Mouse (Mus musculus): ENCODE data around the gene Tspyl2. TPM values are rescaled to one million over a fixed set of nuclear protein-coding genes. Genes with fewer than 3 reads are reported as not detected.

The Tspyl2 gene
- polyA plus RNA-seq (2015; fragmentation: Nextera tagmentation; extraction: Ambion mirVana) = 3.4 and 3.9 TPM in 2 replicates

DNA sequence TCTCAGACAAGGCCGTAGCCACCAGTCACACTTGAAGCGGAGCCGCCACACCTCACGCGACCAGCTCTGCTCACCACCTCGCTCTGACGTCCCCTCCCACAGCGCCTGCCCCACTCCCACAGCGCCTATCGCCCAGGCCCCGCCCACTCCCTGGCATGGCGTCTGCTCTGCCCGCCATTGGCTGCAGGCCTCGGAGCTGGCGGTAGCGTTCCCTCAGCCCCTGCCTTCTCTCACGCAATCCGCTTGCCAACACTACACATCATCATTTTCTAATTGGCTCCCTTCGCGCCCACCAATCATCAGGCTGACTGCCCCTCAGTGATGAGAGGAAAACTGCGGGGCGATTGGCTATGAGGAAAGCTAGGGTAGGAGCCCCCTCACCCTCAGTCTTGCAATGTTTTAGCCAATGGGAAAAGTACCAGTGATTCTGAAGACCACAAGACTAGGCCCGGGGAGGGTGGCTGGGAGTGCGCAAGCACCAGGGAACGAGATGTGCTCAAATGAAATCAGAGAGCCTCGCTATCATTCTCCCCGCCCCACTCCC lies at the start of gene Tspyl2:
TSS of gene Tspyl2 (minus strand) at position 68 of the 544 bp plus-strand sequence.
- Histone ChIP-seq H3K27me3 (ENCODE audit: insufficient read depth, low read length) (0 out of 2 replicates have a peak, but pooled peaks cover 14% of the 10 kb centered on the region), H3K4me1 (ENCODE audit: insufficient read depth) (no peaks in the 10 kb centered on the region), H3K4me3 (ENCODE audit: low read depth, low read length) (peak within 1 kb of the TSS; percentile 56), H3K4me2 (ENCODE audit: low read depth, low read length) (peak within 1 kb of the TSS; percentile 84), H3K36me3 (replicated peaks; ENCODE audit: insufficient read depth, low read length) (no peaks in the 10 kb centered on the region; the same call in 1 of the 2 replicates), H3K27ac (ENCODE audit: low read depth) (peak within 1 kb of the TSS; percentile 76), H3K9ac (replicated peaks) (peak within 1 kb of the TSS; percentile 78), H3K9me3 (ENCODE audit: low read length) (no peaks in the 10 kb centered on the region)
- peak; percentile 89 for DNase-seq
- WGBS (ENCODE audit: insufficient replicate concordance) = 14% methylated on average over 14 of the region's 27 CpGs
- TF ChIP-seq CTCF (IDR thresholded peaks at IDR 0.05; ENCODE audit: low read depth) (no peak), EP300 (IDR thresholded peaks at IDR 0.05; ENCODE audit: low read depth) (peak; percentile 57; the same call in 1 of the 2 replicates)
- peak; percentile 97 for ATAC-seq

DNA sequence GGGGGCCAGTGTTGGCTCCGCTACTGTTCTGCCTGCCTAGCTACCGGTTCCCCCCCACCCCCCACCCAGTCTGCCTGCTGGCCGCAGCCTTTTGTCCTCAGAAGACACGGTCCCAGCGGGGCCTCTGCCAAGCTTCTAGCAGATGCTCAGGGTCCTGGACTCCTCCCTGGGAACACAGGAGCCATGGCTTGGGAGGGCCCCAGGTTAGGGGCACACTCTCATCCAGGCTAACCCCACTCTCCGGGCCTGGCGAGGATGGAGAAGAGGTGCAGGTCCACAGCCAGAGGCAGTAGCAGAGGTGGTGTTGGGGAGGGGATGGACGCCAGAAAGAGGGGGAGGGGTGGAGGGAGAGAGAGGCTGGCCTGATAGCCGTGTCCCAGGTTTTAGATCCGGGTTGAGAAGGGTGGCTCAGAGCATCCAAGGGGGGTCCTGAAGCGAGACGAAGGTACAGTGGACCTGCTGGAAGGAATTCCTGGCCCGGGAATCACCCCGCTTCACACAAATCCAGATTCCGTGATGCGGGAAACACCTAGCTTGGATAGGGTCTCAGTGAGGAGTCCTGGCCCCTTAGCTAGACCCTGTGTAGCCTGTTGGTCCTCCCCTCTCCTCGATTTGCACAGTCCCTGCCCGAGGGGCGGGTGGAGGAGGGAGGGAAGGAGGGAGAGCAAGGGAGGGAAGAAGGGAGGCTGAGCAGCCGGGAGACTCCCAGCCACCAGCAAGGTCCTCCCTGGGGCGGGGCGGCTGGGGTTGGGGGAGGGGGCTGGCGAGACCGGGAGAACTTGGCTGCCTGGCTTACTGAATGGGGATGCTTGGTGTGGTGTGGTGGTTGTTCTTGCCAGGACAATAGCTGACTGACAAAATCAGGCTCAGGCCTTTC lies 26.4 kb upstream of the Tspyl2 start, which contains the start of gene Gpr173:
TSS of gene Gpr173 (minus strand) at position 308 of the 877 bp plus-strand sequence.
- H3K27ac ChIP-seq (ENCODE audit: low read depth) = no peak within 1 kb of the TSS
- no peak for TF ChIP-seq CTCF (IDR thresholded peaks at IDR 0.05; ENCODE audit: low read depth)
- no peak for TF ChIP-seq EP300 (IDR thresholded peaks at IDR 0.05; ENCODE audit: low read depth)
- H3K9me3 ChIP-seq (ENCODE audit: low read length) = no peaks in the 10 kb centered on the region
- peaks cover 19% of the 10 kb centered on the region; the same call in 1 of the 2 replicates for H3K27me3 ChIP-seq (ENCODE audit: insufficient read depth, low read length)
- peak within 1 kb of the TSS; percentile 44; the same call in 1 of the 2 replicates for H3K4me2 ChIP-seq (ENCODE audit: low read depth, low read length)
- no peaks in the 10 kb centered on the region for H3K36me3 ChIP-seq (replicated peaks; ENCODE audit: insufficient read depth, low read length)
- peak within 1 kb of the TSS; percentile 24 for H3K4me3 ChIP-seq (ENCODE audit: low read depth, low read length)
- DNase-seq = peak; percentile 20
- no peak for ATAC-seq
- no peaks in the 10 kb centered on the region for H3K4me1 ChIP-seq (ENCODE audit: insufficient read depth)
- 30% methylated on average over 17 of the region's 24 CpGs for WGBS (ENCODE audit: insufficient replicate concordance)
- H3K9ac ChIP-seq (replicated peaks) = no peak within 1 kb of the TSS

DNA sequence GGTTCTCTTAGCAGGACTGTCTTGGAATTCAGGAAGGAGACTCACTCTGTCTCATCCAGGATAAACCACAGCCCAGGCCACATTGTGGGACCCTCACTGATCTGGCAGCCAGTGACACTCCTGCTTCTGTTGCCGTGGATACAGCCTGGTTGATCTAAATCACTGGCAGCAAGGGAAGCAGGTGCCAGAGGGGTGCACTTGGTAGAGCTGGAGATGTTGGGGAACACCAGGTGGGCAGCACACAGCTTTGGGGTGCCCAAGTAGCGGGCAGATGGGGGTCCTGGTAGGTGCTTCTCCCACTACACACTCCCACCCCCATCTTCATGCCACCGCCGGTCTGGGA lies 25.8 kb upstream of the Tspyl2 start:
- no peak for ATAC-seq
- Histone ChIP-seq H3K27ac (ENCODE audit: low read depth) (no peak overlapping the region), H3K4me2 (ENCODE audit: low read depth, low read length) (no peak overlapping the region), H3K4me1 (ENCODE audit: insufficient read depth) (no peaks in the 10 kb centered on the region), H3K27me3 (ENCODE audit: insufficient read depth, low read length) (peaks cover 19% of the 10 kb centered on the region; the same call in 1 of the 2 replicates), H3K9me3 (ENCODE audit: low read length) (no peaks in the 10 kb centered on the region), H3K36me3 (replicated peaks; ENCODE audit: insufficient read depth, low read length) (no peaks in the 10 kb centered on the region), H3K4me3 (ENCODE audit: low read depth, low read length) (0 out of 2 replicates have a peak overlapping the region, but pooled peaks have one; percentile 24), H3K9ac (replicated peaks) (no peak overlapping the region)
- WGBS (ENCODE audit: insufficient replicate concordance) = 45% methylated on average over 4 of the region's 4 CpGs
- TF ChIP-seq EP300 (IDR thresholded peaks at IDR 0.05; ENCODE audit: low read depth) = no peak
- TF ChIP-seq CTCF (IDR thresholded peaks at IDR 0.05; ENCODE audit: low read depth) = no peak
- no peak for DNase-seq

DNA sequence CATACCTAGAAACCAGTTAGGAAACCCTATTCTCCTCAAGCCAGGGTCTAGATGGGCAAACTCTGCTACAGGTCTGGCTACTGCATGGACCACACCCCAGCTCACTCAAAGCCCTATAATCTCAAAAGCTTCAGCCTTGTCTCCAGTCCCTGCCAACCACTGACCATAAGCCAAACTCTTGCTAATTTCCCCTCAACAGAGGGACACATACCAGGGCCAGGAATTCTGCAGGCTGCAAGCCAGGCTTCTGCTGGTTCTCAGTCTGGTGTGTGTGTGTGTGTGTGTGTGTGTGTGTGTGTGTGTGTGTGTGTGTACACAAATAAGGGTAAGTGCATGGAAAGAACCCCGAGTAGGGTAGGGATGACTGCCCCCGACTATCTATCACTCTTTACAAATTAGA lies 24.2 kb upstream of the Tspyl2 start:
- H3K9ac ChIP-seq (replicated peaks) = no peak overlapping the region
- no peak overlapping the region for H3K27ac ChIP-seq (ENCODE audit: low read depth)
- H3K27me3 ChIP-seq (ENCODE audit: insufficient read depth, low read length) = peaks cover 19% of the 10 kb centered on the region; the same call in 1 of the 2 replicates
- DNase-seq (no peak), ATAC-seq (no peak)
- no peak overlapping the region for H3K4me3 ChIP-seq (ENCODE audit: low read depth, low read length)
- no peak for TF ChIP-seq EP300 (IDR thresholded peaks at IDR 0.05; ENCODE audit: low read depth)
- no peak for TF ChIP-seq CTCF (IDR thresholded peaks at IDR 0.05; ENCODE audit: low read depth)
- no peaks in the 10 kb centered on the region for H3K36me3 ChIP-seq (replicated peaks; ENCODE audit: insufficient read depth, low read length)
- WGBS (ENCODE audit: insufficient replicate concordance) = 45% methylated on average over 2 of the region's 2 CpGs
- no peak overlapping the region for H3K4me2 ChIP-seq (ENCODE audit: low read depth, low read length)
- no peaks in the 10 kb centered on the region for H3K4me1 ChIP-seq (ENCODE audit: insufficient read depth)
- H3K9me3 ChIP-seq (ENCODE audit: low read length) = no peaks in the 10 kb centered on the region

DNA sequence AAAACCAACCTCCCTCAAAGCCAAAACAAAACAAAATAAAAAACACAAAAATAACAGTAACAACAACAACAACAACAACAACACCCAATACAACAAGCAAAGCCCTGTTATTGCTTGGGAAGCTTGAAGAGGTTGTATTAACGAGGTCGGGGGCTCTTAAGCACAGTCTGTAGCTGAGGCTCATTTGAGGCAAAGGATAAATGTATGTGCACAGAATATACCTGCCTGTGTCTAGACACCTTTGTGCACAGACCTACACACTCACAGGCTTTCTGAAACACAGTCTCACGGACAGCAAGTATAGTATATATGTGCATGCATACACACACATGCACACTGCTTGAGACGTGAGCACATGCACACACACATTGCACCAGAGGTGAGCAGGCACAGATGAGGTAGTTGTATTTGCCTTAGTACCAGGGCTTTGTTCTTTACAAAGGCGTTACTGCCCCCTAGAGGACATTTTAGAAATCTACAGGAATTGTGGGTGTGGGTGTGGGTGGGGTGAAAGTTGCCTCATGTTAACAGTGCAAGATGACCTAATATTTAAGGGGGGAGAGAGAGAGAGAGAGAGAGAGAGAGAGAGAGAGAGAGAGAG lies 10.4 kb upstream of the Tspyl2 start:
- TF ChIP-seq EP300 (IDR thresholded peaks at IDR 0.05; ENCODE audit: low read depth) = no peak
- TF ChIP-seq CTCF (IDR thresholded peaks at IDR 0.05; ENCODE audit: low read depth) = peak; percentile 68
- no peak overlapping the region for H3K4me3 ChIP-seq (ENCODE audit: low read depth, low read length)
- H3K27ac ChIP-seq (ENCODE audit: low read depth) = no peak overlapping the region
- 16% methylated on average over 5 of the region's 5 CpGs for WGBS (ENCODE audit: insufficient replicate concordance)
- H3K27me3 ChIP-seq (ENCODE audit: insufficient read depth, low read length) = 0 out of 2 replicates have a peak, but pooled peaks cover 3% of the 10 kb centered on the region
- peak; percentile 35 for DNase-seq
- no peak overlapping the region for H3K9ac ChIP-seq (replicated peaks)
- no peaks in the 10 kb centered on the region for H3K4me1 ChIP-seq (ENCODE audit: insufficient read depth)
- ATAC-seq = peak; percentile 84
- no peaks in the 10 kb centered on the region for H3K36me3 ChIP-seq (replicated peaks; ENCODE audit: insufficient read depth, low read length)
- no peaks in the 10 kb centered on the region for H3K9me3 ChIP-seq (ENCODE audit: low read length)
- H3K4me2 ChIP-seq (ENCODE audit: low read depth, low read length) = no peak overlapping the region

DNA sequence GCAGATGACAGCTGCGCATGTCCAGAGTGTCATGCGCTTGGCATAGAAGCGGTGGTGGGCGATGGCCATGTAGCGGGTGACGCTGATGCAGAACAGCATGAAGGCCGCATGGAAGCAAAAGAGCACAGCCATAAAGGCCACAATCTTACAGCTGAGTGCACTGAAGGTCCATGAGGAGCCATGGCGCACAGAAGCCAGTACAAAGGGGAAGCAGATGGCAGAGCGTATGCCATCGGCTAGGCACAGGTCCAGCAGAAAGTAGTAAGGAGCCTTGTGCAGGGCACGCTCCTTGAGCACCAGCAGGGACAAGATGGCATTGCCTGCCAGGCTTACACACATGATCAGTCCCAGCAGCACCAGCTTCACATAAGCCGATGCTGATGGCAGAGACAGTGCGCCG lies 4.8 kb upstream of the Tspyl2 start:
- Histone ChIP-seq H3K36me3 (replicated peaks; ENCODE audit: insufficient read depth, low read length) (no peaks in the 10 kb centered on the region), H3K9ac (replicated peaks) (no peak overlapping the region), H3K27me3 (ENCODE audit: insufficient read depth, low read length) (no peaks in the 10 kb centered on the region), H3K4me1 (ENCODE audit: insufficient read depth) (no peaks in the 10 kb centered on the region), H3K4me3 (ENCODE audit: low read depth, low read length) (no peak overlapping the region), H3K27ac (ENCODE audit: low read depth) (no peak overlapping the region), H3K4me2 (ENCODE audit: low read depth, low read length) (no peak overlapping the region), H3K9me3 (ENCODE audit: low read length) (no peaks in the 10 kb centered on the region)
- TF ChIP-seq CTCF (IDR thresholded peaks at IDR 0.05; ENCODE audit: low read depth) = no peak
- no peak for TF ChIP-seq EP300 (IDR thresholded peaks at IDR 0.05; ENCODE audit: low read depth)
- no peak for DNase-seq
- 90% methylated on average over 14 of the region's 14 CpGs for WGBS (ENCODE audit: insufficient replicate concordance)
- ATAC-seq = no peak

Data from liver, postnatal 0 days (tissue).